In genomic region chr7:73558293-73559169, GRCm38 (mm10) we compare ENCODE assay signal across 8 mouse cellular contexts. TPM values are rescaled to one million over a fixed set of nuclear protein-coding genes. Genes with fewer than 3 reads are reported as not detected.
A peak's percentile ranks its signal among the peaks of the same experiment; 100 is the strongest.
DNase-seq lines count a peak whose midpoint lies in the region; ATAC-seq and TF ChIP-seq lines count a peak whose summit lies in the region.

No protein-coding gene starts in this region.

- peak; percentile 100 for DNase-seq in MEL (ENCODE audit: low read depth, low spot score)
- peak; percentile 99 to 100 for DNase-seq in cerebellum, adult 2 months
- peak; percentile 100 for DNase-seq in forebrain, postnatal 0 days
- peak; percentile 99 for DNase-seq in heart, postnatal 4 days
- DNase-seq in layer of hippocampus, adult 8-10 months (ENCODE audit: low spot score in 2 of 2) = peak; percentile 99 to 100
- peak; percentile 100 for DNase-seq in ovary, adult 18-20 months (ENCODE audit: low spot score)
- DNase-seq in thymus, postnatal 0 days (ENCODE audit: low spot score) = peak; percentile 100

- peak overlapping the region; percentile 63 for H3K4me2 ChIP-seq in forebrain, postnatal 0 days (ENCODE audit: low read depth)
- peak overlapping the region; percentile 64 for H3K4me2 ChIP-seq in lung, embryonic 15.5 days

- peak; percentile 10 to 46; a peak in 3 of 4 replicates for TF ChIP-seq EP300 in MEL (IDR thresholded peaks at IDR 0.05; ENCODE audit: low read depth in 1 of 2, low read length in 2 of 2)

- H3K36me3 ChIP-seq in MEL (ENCODE audit: control insufficient read depth in 1 of 2, insufficient read depth in 2 of 2, low read length in 2 of 2) = peaks cover 22 to 29% of the 10 kb centered on the region in 2 experiments
- no peaks in the 10 kb centered on the region for H3K36me3 ChIP-seq in forebrain, postnatal 0 days (ENCODE audit: insufficient read depth)
- H3K36me3 ChIP-seq in lung, embryonic 15.5 days = no peaks in the 10 kb centered on the region

- TF ChIP-seq RAD21 in MEL (IDR thresholded peaks at IDR 0.05; ENCODE audit: low read depth, low read length) = no peak

- peak overlapping the region; percentile 91 for H3K27ac ChIP-seq in MEL (ENCODE audit: control insufficient read depth, low read depth, low read length)
- H3K27ac ChIP-seq in cerebellum, adult 2 months (ENCODE audit: insufficient read depth, low read length) = peak overlapping the region; percentile 92
- peak overlapping the region; percentile 100 for H3K27ac ChIP-seq in forebrain, postnatal 0 days (ENCODE audit: low read depth, low read length)
- peak overlapping the region; percentile 99 for H3K27ac ChIP-seq in lung, embryonic 15.5 days

- TF ChIP-seq POLR2A in MEL (IDR thresholded peaks at IDR 0.05; ENCODE audit: control insufficient read depth in 1 of 2, insufficient read depth in 1 of 2, low read depth in 1 of 2, low read length in 2 of 2, poor library complexity in 1 of 2) = peak; percentile 80 to 96
- peak; percentile 98 for TF ChIP-seq POLR2A in cerebellum, adult 2 months (IDR thresholded peaks at IDR 0.05; ENCODE audit: borderline replicate concordance, insufficient read depth, low read length)

- peaks cover 20 to 21% of the 10 kb centered on the region in 2 experiments for H3K4me1 ChIP-seq in MEL (ENCODE audit: control insufficient read depth in 1 of 2, insufficient read depth in 2 of 2, low read length in 2 of 2)
- H3K4me1 ChIP-seq in cerebellum, adult 2 months (ENCODE audit: control insufficient read depth, insufficient read depth, low read length) = no peaks in the 10 kb centered on the region; the same call in 1 of the 2 replicates
- H3K4me1 ChIP-seq in forebrain, postnatal 0 days (ENCODE audit: insufficient read depth) = peaks cover 8% of the 10 kb centered on the region; the same call in 1 of the 2 replicates
- peaks cover 10% of the 10 kb centered on the region for H3K4me1 ChIP-seq in lung, embryonic 15.5 days

- under 1% methylated on average over 59 of the region's 60 CpGs for WGBS in cerebellum, adult 2 months
- 2% methylated on average over 56 of the region's 60 CpGs for WGBS in forebrain, postnatal 0 days
- 1% methylated on average over 49 of the region's 60 CpGs for WGBS in lung, embryonic 15.5 days

- H3K9ac ChIP-seq in MEL (ENCODE audit: control insufficient read depth, low read depth, low read length, poor library complexity, severe bottlenecking) = peak overlapping the region; percentile 99
- H3K9ac ChIP-seq in forebrain, postnatal 0 days = peak overlapping the region; percentile 100
- peak overlapping the region; percentile 100 for H3K9ac ChIP-seq in lung, embryonic 15.5 days

- TF ChIP-seq CTCF in MEL (IDR thresholded peaks at IDR 0.05 in 2 of 3, conservative IDR thresholded peaks at IDR 0.05 in 1 of 3; ENCODE audit: control insufficient read depth in 1 of 3, insufficient read depth in 1 of 3, low read depth in 2 of 3, low read length in 3 of 3, poor library complexity in 1 of 3, severe bottlenecking in 1 of 3) = no peak; a peak in 1 of 6 replicates
- TF ChIP-seq CTCF in cerebellum, adult 2 months (IDR thresholded peaks at IDR 0.05; ENCODE audit: borderline replicate concordance, insufficient read depth, low read depth, low read length) = no peak
- TF ChIP-seq CTCF in forebrain, postnatal 0 days (IDR thresholded peaks at IDR 0.05; ENCODE audit: low read depth) = peak; percentile 9; the same call in 1 of the 2 replicates

- H3K79me2 ChIP-seq in MEL (ENCODE audit: control insufficient read depth, insufficient read depth, low read length, poor library complexity) = peaks cover 27% of the 10 kb centered on the region

- no peaks in the 10 kb centered on the region for H3K27me3 ChIP-seq in MEL (ENCODE audit: control insufficient read depth in 1 of 2, insufficient read depth in 2 of 2, low read length in 2 of 2)
- no peaks in the 10 kb centered on the region for H3K27me3 ChIP-seq in cerebellum, adult 2 months (ENCODE audit: control insufficient read depth, insufficient read depth, low read length)
- H3K27me3 ChIP-seq in forebrain, postnatal 0 days (ENCODE audit: insufficient read depth, low read length) = no peaks in the 10 kb centered on the region
- no peaks in the 10 kb centered on the region for H3K27me3 ChIP-seq in lung, embryonic 15.5 days

- no peaks in the 10 kb centered on the region for H3K9me3 ChIP-seq in MEL (replicated peaks; ENCODE audit: insufficient read depth, low read length)
- H3K9me3 ChIP-seq in forebrain, postnatal 0 days (ENCODE audit: low read length) = no peaks in the 10 kb centered on the region
- no peaks in the 10 kb centered on the region for H3K9me3 ChIP-seq in lung, embryonic 15.5 days

- peak; percentile 98 for ATAC-seq in forebrain, postnatal 0 days
- ATAC-seq in lung, embryonic 15.5 days (ENCODE audit: borderline replicate concordance, extremely low read depth, low FRiP score, low TSS enrichment) = peak; percentile 100

- H3K4me3 ChIP-seq in MEL (ENCODE audit: control insufficient read depth in 1 of 2, insufficient read depth in 1 of 2, low read depth in 2 of 2, low read length in 2 of 2) = peak overlapping the region; percentile 75 to 92
- H3K4me3 ChIP-seq in cerebellum, adult 2 months (replicated peaks; ENCODE audit: insufficient read depth, low read depth, low read length) = peak overlapping the region; percentile 77
- peak overlapping the region; percentile 100 for H3K4me3 ChIP-seq in forebrain, postnatal 0 days (ENCODE audit: low read depth, low read length)
- H3K4me3 ChIP-seq in lung, embryonic 15.5 days = peak overlapping the region; percentile 100

TF ChIP-seq in MEL, 35 proteins besides CTCF, POLR2A, EP300 and RAD21 (continues in another document):
- TF ChIP-seq POLR2AphosphoS2 (IDR thresholded peaks at IDR 0.05; ENCODE audit: low read length) (peak; percentile 91), MYB (IDR thresholded peaks at IDR 0.05; ENCODE audit: low read depth, low read length) (no peak), ETS1 (IDR thresholded peaks at IDR 0.05; ENCODE audit: low read depth, low read length) (peak; percentile 39; the same call in 1 of the 2 replicates), USF1 (IDR thresholded peaks at IDR 0.05; ENCODE audit: low read depth, low read length) (0 out of 2 replicates have a peak, but pooled peaks have one; percentile 30), CHD1 (IDR thresholded peaks at IDR 0.05; ENCODE audit: low read depth, low read length) (peak; percentile 37; the same call in 1 of the 2 replicates), JUND (IDR thresholded peaks at IDR 0.05; ENCODE audit: low read depth, low read length) (no peak), MYC (IDR thresholded peaks at IDR 0.05; ENCODE audit: low read depth, low read length) (peak; percentile 22; the same call in 1 of the 2 replicates), ELF1 (IDR thresholded peaks at IDR 0.05; ENCODE audit: low read depth, low read length) (peak; percentile 84), SIN3A (IDR thresholded peaks at IDR 0.05; ENCODE audit: low read length) (peak; percentile 63), NELFE (IDR thresholded peaks at IDR 0.05; ENCODE audit: low read depth, low read length) (peak; percentile 66), ZMIZ1 (IDR thresholded peaks at IDR 0.05; ENCODE audit: low read depth, low read length) (peak; percentile 87), MAZ (IDR thresholded peaks at IDR 0.05; ENCODE audit: low read depth, low read length) (peak; percentile 91), RCOR1 (IDR thresholded peaks at IDR 0.05; ENCODE audit: low read depth, low read length) (0 out of 2 replicates have a peak, but pooled peaks have one; percentile 29), SMC3 (IDR thresholded peaks at IDR 0.05; ENCODE audit: low read depth, low read length) (no peak), BHLHE40 (IDR thresholded peaks at IDR 0.05; ENCODE audit: borderline replicate concordance, low read depth, low read length) (no peak), GABPA (IDR thresholded peaks at IDR 0.05; ENCODE audit: low read depth, low read length) (no peak), E2F4 (IDR thresholded peaks at IDR 0.05; ENCODE audit: borderline replicate concordance, low read depth, low read length) (peak; percentile 86; the same call in 1 of the 2 replicates), ZC3H11A (IDR thresholded peaks at IDR 0.05; ENCODE audit: low read depth, low read length) (no peak), UBTF (IDR thresholded peaks at IDR 0.05; ENCODE audit: borderline replicate concordance, insufficient read depth, low read depth, low read length) (no peak; the same call in 1 of the 2 replicates), GATA1 (IDR thresholded peaks at IDR 0.05; ENCODE audit: low read depth, low read length) (peak; percentile 84), MAX (IDR thresholded peaks at IDR 0.05; ENCODE audit: low read length) (peak; percentile 46; the same call in 1 of the 2 replicates), MXI1 (IDR thresholded peaks at IDR 0.05; ENCODE audit: low read depth, low read length) (peak; percentile 21; the same call in 1 of the 2 replicates), TCF12 (IDR thresholded peaks at IDR 0.05; ENCODE audit: low read depth, low read length) (peak; percentile 69), NRF1 (IDR thresholded peaks at IDR 0.05; ENCODE audit: insufficient read depth, low read depth, low read length, poor library complexity, severe bottlenecking) (peak; percentile 95), TBP (IDR thresholded peaks at IDR 0.05; ENCODE audit: low read depth, low read length) (peak; percentile 85), HCFC1 (IDR thresholded peaks at IDR 0.05; ENCODE audit: low read depth, low read length) (peak; percentile 81), MAFK (IDR thresholded peaks at IDR 0.05; ENCODE audit: borderline replicate concordance, low read depth, low read length) (no peak; the same call in 1 of the 2 replicates), USF2 (IDR thresholded peaks at IDR 0.05; ENCODE audit: borderline replicate concordance in 1 of 2, insufficient read depth in 1 of 2, low read depth in 1 of 2, low read length in 2 of 2) (no peak), TAL1 (IDR thresholded peaks at IDR 0.05; ENCODE audit: low read length) (no peak), ZNF384 (IDR thresholded peaks at IDR 0.05; ENCODE audit: low read depth, low read length) (peak; percentile 83)

RNA-seq across cellular contexts. Expression of gene Chd2, which starts 16.9 kb away (rescaled TPM):
- total RNA-seq in MEL (2012; rRNA removed) = 9.9 and 16.9 TPM in 2 replicates
- polyA plus RNA-seq in MEL (2012; ENCODE audit: insufficient read depth in 1 of 2, insufficient read length in 2 of 2, low read depth in 1 of 2, low replicate concordance in 2 of 2, missing spikeins in 1 of 2) = 100 to 1,000 TPM in 1 of 2 experiments, 10 to 100 TPM in 1; 21.4 to 275 TPM
- polyA plus RNA-seq in cerebellum, adult 2 months (2012; rRNA removed) = 49.2 and 50.5 TPM in 2 replicates
- total RNA-seq in forebrain, postnatal 0 days (2014; rRNA removed) = 31.9 and 53.9 TPM in 2 replicates
- polyA plus RNA-seq in forebrain, postnatal 0 days (2015; fragmentation: Nextera tagmentation; extraction: Ambion mirVana) = 20.2 and 32.0 TPM in 2 replicates
- 10 to 100 TPM; 57.3 to 61.0 TPM for total RNA-seq in heart, postnatal 4 days (2021)
- 10 to 100 TPM; 42.5 to 70.6 (median 55.4) TPM for total RNA-seq in layer of hippocampus, adult 8-10 months (2022)
- polyA plus RNA-seq in lung, embryonic 15.5 days (2015; fragmentation: Nextera tagmentation; extraction: Ambion mirVana) = 48.8 and 59.0 TPM in 2 replicates
- polyA plus RNA-seq in thymus, postnatal 0 days (2015; fragmentation: Nextera tagmentation; extraction: Ambion mirVana) = 52.6 and 64.2 TPM in 2 replicates

Comparison
In these comparisons a context has a peak if more than half of its experiments do, and no peak if none do; other contexts are left out.
1. Peak in every context shown above with its lines: DNase-seq, ATAC-seq, H3K4me3 ChIP-seq and H3K27ac ChIP-seq.